Mouse (Mus musculus) frontal cortex, postnatal 25 days (tissue): ENCODE data around the gene Cadm3.

Experiments
- DNase-seq, 2 experiments: peaks; one replicate each; pipeline ENCODE4 v3.0.0; 2022; ENCODE audit warnings: low spot score in 2 of 2

The Cadm3 gene

DNA sequence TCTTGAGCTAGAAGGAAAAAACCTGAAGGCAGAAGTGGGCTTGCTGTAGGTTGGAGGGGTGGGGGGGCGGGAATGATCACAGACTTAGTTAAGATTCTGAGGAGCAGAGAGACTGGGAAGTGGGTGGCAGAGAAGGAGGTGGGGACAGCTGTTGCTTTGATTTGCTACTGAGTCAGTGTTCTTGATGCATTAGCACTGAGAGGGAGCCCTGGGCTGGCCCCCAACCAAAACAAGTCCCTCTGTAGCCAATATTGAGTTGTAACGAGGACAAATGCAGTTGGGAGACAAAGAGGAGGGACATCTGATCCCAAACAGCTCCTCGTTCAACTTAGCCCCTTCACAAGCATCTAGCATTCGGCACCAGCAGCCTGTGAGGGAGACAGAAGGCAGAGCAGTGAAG is 9.7 kb downstream of the Cadm3 start:
- DNase-seq: no peak

DNA sequence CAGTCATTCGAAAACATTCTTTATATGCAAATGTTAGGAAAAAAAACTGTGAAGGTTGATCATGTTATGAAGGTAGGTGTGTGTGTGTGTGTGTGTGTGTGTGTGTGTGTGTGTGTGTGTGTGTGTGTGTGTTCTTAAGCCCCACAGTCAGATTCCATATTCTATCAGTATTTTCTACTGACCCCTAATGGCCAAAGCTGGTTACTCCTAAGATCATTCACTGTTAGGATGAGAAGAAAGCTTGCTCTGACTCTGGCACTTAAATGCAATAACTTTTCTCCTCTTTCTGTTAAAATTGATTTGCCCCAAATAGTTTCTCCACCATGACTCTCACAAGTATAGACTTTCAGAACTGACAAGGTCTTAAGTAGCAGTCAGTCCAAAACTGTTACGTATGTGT is 10.8 kb downstream of the Cadm3 start:
- DNase-seq: no peak

DNA sequence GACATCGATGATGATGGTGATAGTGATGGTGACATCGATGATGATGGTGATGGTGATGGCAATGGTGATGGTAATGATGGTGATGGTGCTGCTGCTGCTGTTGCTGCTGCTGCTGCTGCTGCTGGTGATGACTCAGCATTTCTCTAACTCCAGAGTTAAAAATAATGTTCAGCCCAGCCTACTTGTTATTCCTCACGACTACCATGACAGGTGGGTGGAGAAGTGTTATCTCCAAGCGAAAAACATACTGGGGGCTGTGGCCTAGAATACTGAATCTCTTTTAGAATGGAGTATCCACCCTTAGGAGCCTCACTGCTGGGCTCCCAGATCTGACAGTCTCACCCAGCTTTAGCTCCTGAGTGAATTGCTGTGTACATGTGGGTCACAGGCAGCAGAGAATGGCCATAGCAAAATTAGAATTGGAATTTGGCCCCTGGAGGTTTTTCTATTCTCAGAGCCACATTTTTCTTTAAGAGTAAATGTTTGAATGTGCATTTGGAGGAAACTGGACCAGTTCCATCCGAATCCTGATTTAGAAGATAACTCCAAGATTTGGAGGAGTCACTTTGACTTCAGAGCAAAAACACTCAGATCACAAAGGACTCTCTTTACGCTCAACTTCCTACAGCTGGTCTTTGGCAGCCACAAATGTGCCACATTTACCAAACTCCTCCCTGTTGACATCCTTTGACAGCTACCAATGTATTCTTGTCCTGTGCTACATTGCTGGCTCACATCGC is 12.2 kb downstream of the Cadm3 start:
- DNase-seq: no peak

- DNase-seq: no peak
Observed at GRCm38 (mm10) chr1:173350372-173350957, 17.0 kb downstream of the Cadm3 start, which contains the start of gene Aim2. Gene Aim2 (plus strand): TSS chr1:173350879.

DNA sequence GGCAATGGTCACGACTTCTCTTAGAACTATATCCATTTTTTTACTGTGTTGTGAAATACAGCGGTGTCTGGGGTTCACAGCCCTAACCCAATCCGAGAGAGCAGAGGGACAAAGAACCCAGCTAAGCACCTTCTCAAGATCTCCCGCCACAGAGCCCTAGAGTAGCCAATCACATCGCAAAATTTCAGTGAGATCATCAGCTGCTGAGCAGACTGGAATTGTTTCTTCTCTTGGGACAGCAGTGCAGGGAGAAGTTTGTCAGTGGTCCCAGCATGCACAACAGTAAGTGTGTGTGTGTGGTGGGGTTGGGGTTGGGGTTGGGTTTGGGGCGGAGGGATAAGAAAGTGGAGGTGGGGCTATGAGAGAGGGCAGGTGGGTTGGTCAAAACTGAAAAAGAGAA is 17.5 kb downstream of the Cadm3 start:
- no peak for DNase-seq

- DNase-seq: no peak
Observed at GRCm38 (mm10) chr1:173349192-173349591, 18.3 kb downstream of the Cadm3 start.

GRCm38 (mm10) chr1:173348527-173348926 is 19.0 kb downstream of the Cadm3 start:
- DNase-seq: no peak

DNA sequence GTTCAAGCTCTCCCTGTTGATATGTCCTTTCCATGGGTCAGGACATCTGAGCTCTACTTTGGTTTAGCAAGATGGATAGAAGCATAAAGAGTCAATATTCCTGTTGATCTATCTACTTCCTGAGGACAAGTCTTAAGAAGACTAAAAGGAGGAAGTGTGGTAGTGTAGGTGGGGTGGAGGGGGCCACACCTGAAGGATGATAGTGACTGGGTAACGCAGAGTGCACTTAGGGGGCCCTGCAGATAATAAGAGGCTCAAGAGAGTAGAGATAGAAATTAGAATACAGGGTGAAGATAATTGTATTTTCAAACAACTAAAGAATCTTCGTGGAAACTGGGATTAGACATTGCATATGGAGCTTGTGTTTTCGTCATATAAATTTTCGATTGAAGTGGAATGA is 22.4 kb downstream of the Cadm3 start:
- no peak for DNase-seq

GRCm38 (mm10) chr1:173343934-173344333 is 23.6 kb downstream of the Cadm3 start:
- DNase-seq: no peak

DNA sequence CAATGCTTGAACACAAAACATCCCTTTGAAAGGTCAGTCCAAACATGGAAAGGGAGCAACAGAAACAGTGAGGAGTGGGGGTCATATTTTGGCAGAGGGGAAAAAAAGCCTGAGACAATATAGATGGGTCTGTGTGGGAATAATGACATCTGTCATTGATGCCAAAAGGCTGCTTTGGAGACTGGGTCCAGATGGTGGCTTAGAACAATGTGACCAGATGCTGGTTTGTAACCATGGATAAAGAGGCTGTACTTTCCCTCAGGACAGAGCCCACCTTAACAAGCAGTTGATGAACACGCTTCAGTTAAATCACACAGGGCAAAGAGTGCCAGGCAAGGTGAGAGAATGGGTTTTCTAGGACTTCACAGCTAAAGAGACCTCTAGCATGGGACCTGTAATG is 25.1 kb downstream of the Cadm3 start:
- DNase-seq: no peak

DNA sequence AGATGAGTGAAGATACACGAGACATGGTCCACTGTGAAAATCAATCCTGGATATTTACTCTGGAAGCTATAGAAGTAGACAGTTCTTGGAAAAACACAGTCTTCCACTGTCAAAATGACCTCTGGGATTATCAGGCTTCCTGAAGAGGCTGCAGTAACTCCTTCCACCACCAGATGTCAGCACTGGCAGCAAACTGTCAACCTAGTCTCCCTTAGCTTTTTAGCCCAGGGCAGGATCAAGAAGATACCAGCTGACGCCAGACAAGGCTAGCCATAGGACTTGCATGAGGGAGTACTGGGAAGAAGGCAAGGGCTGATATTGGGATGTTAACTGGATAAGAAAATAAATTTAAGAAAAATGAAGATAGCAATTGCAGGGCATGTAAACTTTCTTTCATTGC is 28.0 kb downstream of the Cadm3 start:
- DNase-seq: peak; percentile 61 to 69

DNA sequence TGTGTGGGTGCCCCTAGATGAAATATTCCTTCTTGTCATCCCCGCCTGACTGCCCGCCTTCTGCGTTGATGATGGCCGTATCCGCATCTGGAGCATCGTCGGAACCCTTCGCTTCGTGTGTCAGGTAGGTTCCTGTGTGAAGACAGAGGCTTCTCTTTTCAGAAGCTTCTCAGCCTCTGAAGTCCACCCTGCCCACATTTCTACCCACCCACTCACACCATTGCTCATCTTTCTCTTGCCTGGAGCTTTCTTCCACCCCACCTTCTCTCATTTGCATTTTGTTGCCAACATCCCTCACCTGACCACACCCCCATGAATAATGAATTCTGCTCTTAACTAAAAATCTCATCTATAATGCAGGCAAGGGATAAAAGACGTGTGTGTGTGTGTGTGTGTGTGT is 30.5 kb downstream of the Cadm3 start:
- no peak for DNase-seq

- no peak for DNase-seq
Observed at GRCm38 (mm10) chr1:173335903-173336302, 31.6 kb downstream of the Cadm3 start.

DNA sequence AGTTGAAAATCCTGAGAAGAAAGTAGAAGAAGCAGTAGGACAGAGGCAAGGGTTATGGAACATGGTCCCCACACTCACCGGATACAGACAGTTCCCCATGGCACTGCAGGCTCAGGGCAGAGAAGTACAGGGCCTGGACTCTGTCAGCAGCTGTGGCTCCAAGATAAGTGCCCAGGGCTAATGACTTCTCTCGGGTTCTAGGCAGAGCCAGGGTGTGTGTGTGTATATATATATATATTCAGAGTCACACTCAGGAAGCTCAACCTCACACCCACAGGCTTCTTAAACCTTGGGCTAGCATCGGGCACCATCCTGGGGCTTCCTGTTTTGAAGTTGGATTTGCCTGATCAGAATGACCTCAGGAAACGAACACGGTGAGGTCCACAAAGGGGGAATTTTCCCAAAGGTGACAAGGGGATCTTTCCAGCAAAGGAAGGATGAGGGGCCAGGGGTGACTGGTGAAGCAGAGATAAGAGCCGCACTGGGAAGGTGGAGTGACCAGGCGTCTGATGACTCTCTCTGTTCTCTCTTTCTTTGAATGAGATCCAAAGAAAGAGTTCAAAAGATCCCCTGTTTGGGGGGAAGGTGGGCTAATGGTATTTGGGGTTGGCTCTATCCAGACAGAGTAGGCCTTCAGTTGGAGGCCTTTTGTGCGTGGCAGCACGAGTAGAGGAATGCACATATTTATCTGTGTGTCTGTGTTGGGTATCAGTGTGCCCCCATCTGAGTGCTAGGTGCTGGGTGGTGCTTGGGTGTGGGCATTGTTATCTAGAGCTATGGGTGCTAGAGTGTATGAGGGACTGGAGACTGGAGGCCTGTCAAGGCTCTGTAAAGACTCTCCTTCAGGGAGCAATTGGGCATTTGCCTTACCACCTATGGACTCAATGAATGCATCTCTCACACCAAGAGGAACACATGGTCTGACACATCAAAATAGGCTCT is 33.9 kb downstream of the Cadm3 start, which contains the start of gene Ackr1:
Ackr1 (minus strand) TSS at position 439 of the 942 bp plus-strand sequence.
- no peak for DNase-seq

- no peak for DNase-seq
Observed at GRCm38 (mm10) chr1:173332418-173332817, 35.1 kb downstream of the Cadm3 start.

GRCm38 (mm10) chr1:173329743-173330142 is 37.8 kb downstream of the Cadm3 start:
- DNase-seq: no peak

GRCm38 (mm10) chr1:173329185-173329584 is 38.3 kb downstream of the Cadm3 start:
- no peak for DNase-seq

DNA sequence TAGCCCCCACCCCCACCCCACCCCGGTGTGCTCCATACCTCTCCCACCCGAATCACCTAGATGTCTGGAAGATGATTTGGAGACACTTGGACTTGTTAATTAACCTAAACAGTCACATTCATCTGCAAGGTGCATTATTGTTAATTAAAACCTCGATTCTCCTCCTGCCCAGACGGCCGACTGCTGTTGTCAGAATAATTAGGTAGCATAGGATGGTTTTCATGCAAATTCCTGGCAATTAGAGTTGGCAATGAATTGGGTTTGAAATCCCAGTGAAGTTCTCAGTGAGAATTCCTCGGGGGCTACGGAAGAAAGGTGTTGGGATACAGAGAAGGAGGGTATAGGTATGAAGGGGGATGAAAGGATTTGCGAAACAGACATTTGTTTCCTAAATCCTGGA is 39.0 kb downstream of the Cadm3 start:
- DNase-seq: no peak

GRCm38 (mm10) chr1:173326552-173326951 is 40.9 kb downstream of the Cadm3 start:
- no peak for DNase-seq

- no peak for DNase-seq
Observed at GRCm38 (mm10) chr1:173325395-173325794, 42.1 kb downstream of the Cadm3 start.

DNA sequence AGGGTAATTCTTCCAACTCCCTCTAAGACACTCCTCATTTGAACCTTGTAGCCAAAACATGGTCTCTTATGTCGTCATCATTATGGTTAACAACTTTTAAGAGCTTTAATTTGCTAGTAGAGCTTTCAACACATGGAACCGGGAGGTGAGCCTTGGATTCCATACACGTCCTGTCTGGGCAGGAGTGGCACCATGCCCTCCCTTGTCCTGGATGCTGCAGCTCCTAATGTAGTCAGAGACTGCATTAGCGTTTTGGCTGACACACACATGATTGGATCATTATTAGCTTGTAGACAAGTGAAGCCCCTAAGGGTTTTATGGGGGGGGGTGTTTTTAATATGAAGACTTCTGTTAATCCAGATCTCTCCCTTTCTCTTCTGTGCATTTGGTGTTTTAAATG is 42.5 kb downstream of the Cadm3 start:
- no peak for DNase-seq

DNA sequence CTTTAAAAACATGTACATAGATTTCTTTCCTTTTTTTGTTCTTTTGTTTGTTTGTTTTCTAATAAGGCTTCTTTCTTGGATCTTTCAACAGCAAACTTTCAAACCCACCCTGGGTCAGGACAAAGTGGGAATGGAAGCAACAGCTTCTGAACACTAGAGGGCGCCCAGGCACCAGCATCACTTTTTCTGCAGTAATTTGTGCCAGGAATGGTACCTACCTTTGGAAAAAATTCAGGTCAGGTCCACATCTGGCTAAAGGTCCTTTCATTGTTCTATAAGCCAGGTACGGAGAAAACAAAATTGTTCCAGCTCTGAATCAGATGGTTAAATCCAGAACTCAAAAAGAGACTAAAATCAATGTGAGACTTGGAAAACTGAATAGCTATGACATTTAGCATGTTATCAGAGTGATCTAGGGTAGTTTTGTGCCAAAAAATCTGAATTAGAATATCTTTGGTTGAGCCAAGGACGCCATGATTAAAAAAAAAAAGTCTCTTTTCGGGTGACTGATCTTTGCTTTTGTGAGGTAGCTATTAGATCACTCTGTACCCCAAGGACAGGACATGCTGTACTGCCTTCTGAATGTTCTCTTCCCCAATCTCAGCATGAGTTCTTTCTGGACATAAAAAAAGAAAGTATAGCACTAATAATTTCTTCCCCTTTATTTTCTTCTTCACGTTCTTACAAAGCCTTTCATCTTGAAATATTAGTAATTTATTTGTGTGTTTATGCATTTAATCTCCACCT is 43.5 kb downstream of the Cadm3 start:
- DNase-seq: no peak
